Mouse (Mus musculus): ENCODE measurements around the gene Gm17606. TPM values are rescaled to one million over a fixed set of nuclear protein-coding genes. Genes with fewer than 3 reads are reported as not detected.

The Gm17606 gene
- polyA plus RNA-seq, 1 experiment from 2014 or later = not detected

MicroRNAs within 50 kb of the gene (microRNA counts, 519-probe panel; counts per million panel counts)
- microRNA mmu-miR-686 = not detected

Small RNA genes lying within 50 kb of the gene (microRNA-seq; reads per million reads assigned to microRNA genes)
- gene Mir686 (not detected), gene Mir6948 (0.78 reads per million)

Other genes with a start within 250 kb of the Gm17606 start
- 10.3 and 11.2 TPM in 2 replicates for gene Slc7a7, start 223.2 kb upstream of the Gm17606 start, polyA plus RNA-seq (2014; fragmentation: Nextera tagmentation; extraction: Ambion mirVana)
- gene Mrpl52, start 214.0 kb upstream of the Gm17606 start, polyA plus RNA-seq (2014; fragmentation: Nextera tagmentation; extraction: Ambion mirVana) = 284 and 312 TPM in 2 replicates
- gene Mmp14, start 209.3 kb upstream of the Gm17606 start, polyA plus RNA-seq (2014; fragmentation: Nextera tagmentation; extraction: Ambion mirVana) = 154 and 156 TPM in 2 replicates
- gene Lrp10, start 176.8 kb upstream of the Gm17606 start, polyA plus RNA-seq (2014; fragmentation: Nextera tagmentation; extraction: Ambion mirVana) = 38.1 and 41.7 TPM in 2 replicates
- 1.5 and 2.0 TPM in 2 replicates for gene Rem2, start 164.9 kb upstream of the Gm17606 start, polyA plus RNA-seq (2014; fragmentation: Nextera tagmentation; extraction: Ambion mirVana)
- gene Prmt5, start 123.4 kb upstream of the Gm17606 start, polyA plus RNA-seq (2014; fragmentation: Nextera tagmentation; extraction: Ambion mirVana) = 79.8 and 80.4 TPM in 2 replicates
- 48.2 and 52.5 TPM in 2 replicates for gene Haus4, start 86.3 kb upstream of the Gm17606 start, polyA plus RNA-seq (2014; fragmentation: Nextera tagmentation; extraction: Ambion mirVana)
- 26.2 and 30.3 TPM in 2 replicates for gene Ajuba, start 63.4 kb upstream of the Gm17606 start, polyA plus RNA-seq (2014; fragmentation: Nextera tagmentation; extraction: Ambion mirVana)
- 7.9 and 8.3 TPM in 2 replicates for gene 4931414P19Rik, start 35.0 kb upstream of the Gm17606 start, polyA plus RNA-seq (2014; fragmentation: Nextera tagmentation; extraction: Ambion mirVana)
- 355 and 361 TPM in 2 replicates for gene Psmb5, start 22.9 kb upstream of the Gm17606 start, polyA plus RNA-seq (2014; fragmentation: Nextera tagmentation; extraction: Ambion mirVana)
- 0.06 TPM in 1 of 2 replicates, not detected in the other for gene Psmb11, start 19.5 kb upstream of the Gm17606 start, polyA plus RNA-seq (2014; fragmentation: Nextera tagmentation; extraction: Ambion mirVana)
- gene Cdh24, start 412 bp downstream of the Gm17606 start, polyA plus RNA-seq (2014; fragmentation: Nextera tagmentation; extraction: Ambion mirVana) = 4.5 and 5.1 TPM in 2 replicates
- 82.9 and 88.9 TPM in 2 replicates for gene 1700123O20Rik, start 45.3 kb downstream of the Gm17606 start, polyA plus RNA-seq (2014; fragmentation: Nextera tagmentation; extraction: Ambion mirVana)
- 145 and 147 TPM in 2 replicates for gene Acin1, start 46.0 kb downstream of the Gm17606 start, polyA plus RNA-seq (2014; fragmentation: Nextera tagmentation; extraction: Ambion mirVana)
- gene Gm29776, start 57.9 kb downstream of the Gm17606 start, polyA plus RNA-seq (2014; fragmentation: Nextera tagmentation; extraction: Ambion mirVana) = 0.17 and 0.24 TPM in 2 replicates
- gene Cebpe, start 71.2 kb downstream of the Gm17606 start, polyA plus RNA-seq (2014; fragmentation: Nextera tagmentation; extraction: Ambion mirVana) = 0.69 TPM in 1 of 2 replicates, not detected in the other
- gene Slc7a8, start 141.0 kb downstream of the Gm17606 start, polyA plus RNA-seq (2014; fragmentation: Nextera tagmentation; extraction: Ambion mirVana) = 5.4 and 5.8 TPM in 2 replicates
- not detected in 2 replicates for gene Rnf212b, start 173.2 kb downstream of the Gm17606 start, polyA plus RNA-seq (2014; fragmentation: Nextera tagmentation; extraction: Ambion mirVana)
- 7.9 and 9.2 TPM in 2 replicates for gene Homez, start 230.0 kb downstream of the Gm17606 start, polyA plus RNA-seq (2014; fragmentation: Nextera tagmentation; extraction: Ambion mirVana)
- 2.8 and 2.9 TPM in 2 replicates for gene Ppp1r3e, start 236.6 kb downstream of the Gm17606 start, polyA plus RNA-seq (2014; fragmentation: Nextera tagmentation; extraction: Ambion mirVana)
- gene Bcl2l2, start 242.4 kb downstream of the Gm17606 start, polyA plus RNA-seq (2014; fragmentation: Nextera tagmentation; extraction: Ambion mirVana) = 6.1 and 6.2 TPM in 2 replicates
- not detected in 2 replicates for gene Gm20521, start 242.5 kb downstream of the Gm17606 start, polyA plus RNA-seq (2014; fragmentation: Nextera tagmentation; extraction: Ambion mirVana)

All from stomach, embryonic 14.5 days (tissue).